Mouse (Mus musculus) CD4-positive, CD25-positive, alpha-beta regulatory T cell, adult 2 months (primary cell): ENCODE results near the gene Vps51.

ENCODE experiments used
- DNase-seq: peaks from one replicate; pipeline ENCODE4 v3.0.0-alpha.2; 2012; ENCODE audit warnings: low read depth, low spot score

The Vps51 gene

GRCm38 (mm10) chr19:6079983-6080480, 3.0 kb upstream of the Vps51 start, which contains the start of gene Tmem262:
Gene Tmem262 (plus strand): TSS chr19:6080033.
- DNase-seq = no peak

- DNase-seq = no peak
These were observed 3.1 kb downstream of the Vps51 start for GRCm38 (mm10) chr19:6073889-6074288.

GRCm38 (mm10) chr19:6071261-6071660, 5.8 kb downstream of the Vps51 start:
- DNase-seq = peak; percentile 33

GRCm38 (mm10) chr19:6070571-6071250, 6.3 kb downstream of the Vps51 start:
- peak; percentile 61 for DNase-seq

GRCm38 (mm10) chr19:6069851-6070250, 7.2 kb downstream of the Vps51 start:
- DNase-seq = no peak

- DNase-seq = no peak
These were observed 8.1 kb downstream of the Vps51 start for GRCm38 (mm10) chr19:6068951-6069350.

GRCm38 (mm10) chr19:6067724-6068415, 9.2 kb downstream of the Vps51 start, which contains the start of gene Tm7sf2:
Gene Tm7sf2 (minus strand): TSS chr19:6068373.
- DNase-seq = peak; percentile 91

- DNase-seq = peak; percentile 93
These were observed 9.9 kb downstream of the Vps51 start for GRCm38 (mm10) chr19:6067011-6067723.

GRCm38 (mm10) chr19:6066571-6066970, 10.5 kb downstream of the Vps51 start:
- DNase-seq = no peak

- no peak for DNase-seq
These were observed 13.9 kb downstream of the Vps51 start for GRCm38 (mm10) chr19:6063081-6063480.

GRCm38 (mm10) chr19:6062418-6062817, 14.6 kb downstream of the Vps51 start:
- no peak for DNase-seq

GRCm38 (mm10) chr19:6061641-6062302, 15.3 kb downstream of the Vps51 start:
- DNase-seq = peak; percentile 75

- peak; percentile 96 for DNase-seq
These were observed 16.0 kb downstream of the Vps51 start, which contains the start of gene Znhit2 for GRCm38 (mm10) chr19:6061021-6061533. Gene Znhit2 (plus strand): TSS chr19:6061192.

GRCm38 (mm10) chr19:6058966-6059365, 18.1 kb downstream of the Vps51 start:
- DNase-seq = no peak

GRCm38 (mm10) chr19:6058513-6058912, 18.5 kb downstream of the Vps51 start:
- DNase-seq = no peak

GRCm38 (mm10) chr19:6057313-6058096, 19.5 kb downstream of the Vps51 start, which contains the start of the genes Mrpl49 and Fau:
Gene Mrpl49 (minus strand): TSS chr19:6057785.
Gene Fau (plus strand): TSS chr19:6057844.
- DNase-seq = peak; percentile 100

- DNase-seq = no peak
These were observed 20.3 kb downstream of the Vps51 start for GRCm38 (mm10) chr19:6056696-6057095.

GRCm38 (mm10) chr19:6054296-6054695, 22.7 kb downstream of the Vps51 start:
- DNase-seq = no peak

GRCm38 (mm10) chr19:6052516-6052915, 24.5 kb downstream of the Vps51 start:
- DNase-seq = peak; percentile 5

- DNase-seq = peak; percentile 5
These were observed 28.2 kb downstream of the Vps51 start for GRCm38 (mm10) chr19:6048681-6049410.
